Mouse (Mus musculus): ENCODE measurements around the gene Dclk3. TPM values are rescaled to one million over a fixed set of nuclear protein-coding genes. Genes with fewer than 3 reads are reported as not detected.

Gene Dclk3
- polyA plus RNA-seq (2011; ENCODE audit: insufficient read depth, insufficient read length, low replicate concordance, missing spikeins) = not detected in 2 replicates

DNA sequence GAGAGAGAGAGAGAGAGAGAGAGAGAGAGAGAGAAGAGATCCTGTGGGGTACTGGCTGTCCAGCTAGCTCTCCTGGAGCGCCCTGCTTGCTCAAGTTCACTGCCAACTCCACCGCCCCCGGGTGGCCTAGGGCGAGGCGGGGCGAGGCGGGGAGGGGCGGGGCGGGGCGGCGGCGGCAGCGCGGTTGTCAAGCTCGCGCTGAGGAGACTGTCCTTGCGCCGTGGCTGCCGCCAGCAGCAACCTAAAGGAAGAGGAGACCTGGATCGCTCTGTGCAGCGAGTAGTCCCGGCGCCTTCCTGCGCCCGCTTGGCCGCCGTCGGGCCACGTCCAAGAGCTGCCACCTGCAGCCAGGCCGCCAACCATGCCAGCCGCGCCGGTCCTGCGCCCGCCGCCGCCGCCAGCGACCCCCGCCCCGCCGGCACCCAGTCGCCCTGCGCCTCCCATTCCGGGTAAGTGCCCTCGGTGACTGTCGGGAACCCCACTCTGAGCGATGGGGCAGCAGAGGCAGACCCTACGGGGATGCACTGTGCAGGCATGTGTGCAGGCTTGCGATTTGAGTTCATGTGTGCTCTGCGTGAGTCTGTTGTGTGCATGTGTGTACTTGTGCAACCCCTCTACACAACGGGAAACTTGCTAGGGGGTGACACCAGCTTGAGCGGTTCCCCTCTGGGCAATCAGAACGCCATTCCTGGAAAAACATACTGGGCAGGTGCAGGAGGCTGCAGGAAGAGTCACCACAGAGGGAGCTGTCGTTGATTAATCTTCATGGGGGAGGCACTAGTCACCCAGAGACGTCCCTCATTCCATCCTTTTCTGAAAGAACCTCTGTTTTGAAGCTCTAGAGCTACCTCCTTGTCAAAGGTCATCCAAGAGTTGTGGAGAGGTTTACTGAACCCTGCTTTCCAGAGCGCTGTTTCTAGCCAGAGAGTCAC lies at the start of gene Dclk3:
Gene Dclk3 (plus strand): TSS at position 178 of the 932 bp plus-strand sequence.
- H3K4me1 ChIP-seq (ENCODE audit: control insufficient read depth, insufficient read depth, low read length) = no peaks in the 10 kb centered on the region
- 3% methylated on average over 57 of the region's 57 CpGs for WGBS
- no peak within 1 kb of the TSS for H3K4me3 ChIP-seq (replicated peaks; ENCODE audit: control insufficient read depth, low read depth, low read length)

DNA sequence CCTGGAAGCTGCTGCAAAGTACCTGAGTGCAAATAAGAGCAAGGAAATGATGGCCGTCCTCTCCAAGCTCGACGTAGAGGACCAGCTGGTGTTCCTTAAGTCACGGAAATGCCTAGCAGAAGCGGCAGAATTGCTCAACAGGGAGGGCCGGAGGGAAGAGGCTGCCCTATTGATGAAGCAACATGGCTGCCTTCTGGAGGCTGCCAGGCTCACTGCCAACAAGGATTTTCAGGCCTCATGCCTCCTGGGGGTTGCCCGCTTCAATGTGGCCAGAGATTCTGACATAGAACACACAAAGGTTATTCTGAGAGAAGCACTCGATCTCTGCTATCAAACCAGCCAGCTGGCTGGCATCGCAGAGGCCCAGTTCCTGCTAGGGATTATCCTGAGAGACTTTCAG lies 48.9 kb upstream of the Dclk3 start:
- H3K4me3 ChIP-seq (replicated peaks; ENCODE audit: control insufficient read depth, low read depth, low read length) = no peak overlapping the region
- 66% methylated on average over 9 of the region's 9 CpGs for WGBS
- no peak overlapping the region; the same call in 1 of the 2 replicates for H3K27ac ChIP-seq (ENCODE audit: control insufficient read depth, insufficient read depth, low read depth, low read length, poor library complexity)
- TF ChIP-seq POLR2A (IDR thresholded peaks at IDR 0.05; ENCODE audit: borderline replicate concordance, control insufficient read depth, low read depth, low read length) = no peak
- TF ChIP-seq CTCF (IDR thresholded peaks at IDR 0.05; ENCODE audit: control insufficient read depth, insufficient read depth, low read length) = no peak
- H3K4me1 ChIP-seq (ENCODE audit: control insufficient read depth, insufficient read depth, low read length) = no peaks in the 10 kb centered on the region

More for the DNA sequence above, at the start of gene Dclk3:
- no peak within 1 kb of the TSS; the same call in 1 of the 2 replicates for H3K27ac ChIP-seq (ENCODE audit: control insufficient read depth, insufficient read depth, low read depth, low read length, poor library complexity)
- TF ChIP-seq CTCF (IDR thresholded peaks at IDR 0.05; ENCODE audit: control insufficient read depth, insufficient read depth, low read length) (no peak), POLR2A (IDR thresholded peaks at IDR 0.05; ENCODE audit: borderline replicate concordance, control insufficient read depth, low read depth, low read length) (no peak)

DNA sequence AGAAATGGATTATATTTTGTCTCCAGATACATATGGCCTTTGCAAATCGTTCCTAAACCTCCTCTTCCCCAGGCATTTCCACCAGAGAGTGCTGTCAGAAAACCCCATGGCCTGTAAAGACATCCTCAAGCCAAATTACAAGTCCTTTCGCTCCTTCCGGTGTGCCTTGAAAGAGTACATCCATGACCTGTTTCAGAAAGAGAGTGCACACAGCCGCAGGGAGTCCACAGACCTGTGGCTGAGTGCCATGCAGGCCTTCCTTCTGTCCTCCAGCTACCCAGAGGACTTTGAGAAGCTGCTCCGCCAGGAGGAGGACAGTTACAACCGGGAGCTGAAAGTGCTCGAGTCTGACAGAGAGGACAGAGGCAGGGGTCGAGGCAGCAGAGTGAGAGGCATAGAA lies 47.8 kb upstream of the Dclk3 start:
- 79% methylated on average over 8 of the region's 8 CpGs for WGBS
- no peaks in the 10 kb centered on the region for H3K4me1 ChIP-seq (ENCODE audit: control insufficient read depth, insufficient read depth, low read length)
- H3K27ac ChIP-seq (ENCODE audit: control insufficient read depth, insufficient read depth, low read depth, low read length, poor library complexity) = no peak overlapping the region
- TF ChIP-seq POLR2A (IDR thresholded peaks at IDR 0.05; ENCODE audit: borderline replicate concordance, control insufficient read depth, low read depth, low read length) = no peak
- TF ChIP-seq CTCF (IDR thresholded peaks at IDR 0.05; ENCODE audit: control insufficient read depth, insufficient read depth, low read length) = no peak
- H3K4me3 ChIP-seq (replicated peaks; ENCODE audit: control insufficient read depth, low read depth, low read length) = no peak overlapping the region

DNA sequence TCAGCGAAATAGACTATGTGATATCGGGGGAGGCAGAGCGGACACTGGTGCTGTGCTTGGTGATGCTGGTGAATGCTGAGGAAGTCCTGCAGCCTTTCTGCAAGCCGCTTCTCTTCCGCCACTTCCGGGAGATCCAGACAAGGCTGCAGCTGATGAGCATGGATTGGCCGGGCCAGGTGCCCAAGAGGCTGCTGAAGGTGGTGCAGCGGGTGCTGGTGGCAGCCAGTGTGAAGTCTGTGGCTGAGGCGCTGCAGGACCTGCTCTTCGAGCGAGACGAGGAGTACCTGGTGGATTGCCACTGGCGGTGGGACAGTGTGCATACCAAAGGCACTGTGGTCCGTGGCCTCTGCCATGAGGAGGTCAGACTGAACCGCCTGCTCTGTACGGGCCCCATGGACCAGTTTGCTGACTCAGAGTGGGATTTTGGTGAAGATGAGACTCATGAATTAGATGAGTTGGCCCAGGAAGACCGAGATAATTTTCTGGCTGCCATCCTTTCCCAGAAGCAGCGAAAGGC lies 46.9 kb upstream of the Dclk3 start:
- H3K4me1 ChIP-seq (ENCODE audit: control insufficient read depth, insufficient read depth, low read length) = no peaks in the 10 kb centered on the region
- TF ChIP-seq POLR2A (IDR thresholded peaks at IDR 0.05; ENCODE audit: borderline replicate concordance, control insufficient read depth, low read depth, low read length) = no peak
- no peak for TF ChIP-seq CTCF (IDR thresholded peaks at IDR 0.05; ENCODE audit: control insufficient read depth, insufficient read depth, low read length)
- no peak overlapping the region for H3K4me3 ChIP-seq (replicated peaks; ENCODE audit: control insufficient read depth, low read depth, low read length)
- WGBS = 86% methylated on average over 18 of the region's 18 CpGs
- H3K27ac ChIP-seq (ENCODE audit: control insufficient read depth, insufficient read depth, low read depth, low read length, poor library complexity) = no peak overlapping the region

GRCm38 (mm10) chr9:111395265-111395664 lies 43.6 kb upstream of the Dclk3 start:
- TF ChIP-seq POLR2A (IDR thresholded peaks at IDR 0.05; ENCODE audit: borderline replicate concordance, control insufficient read depth, low read depth, low read length) (no peak), CTCF (IDR thresholded peaks at IDR 0.05; ENCODE audit: control insufficient read depth, insufficient read depth, low read length) (no peak)
- H3K4me3 ChIP-seq (replicated peaks; ENCODE audit: control insufficient read depth, low read depth, low read length) = no peak overlapping the region
- WGBS = 80% methylated on average over 5 of the region's 5 CpGs
- no peak overlapping the region for H3K27ac ChIP-seq (ENCODE audit: control insufficient read depth, insufficient read depth, low read depth, low read length, poor library complexity)
- H3K4me1 ChIP-seq (ENCODE audit: control insufficient read depth, insufficient read depth, low read length) = no peaks in the 10 kb centered on the region

- H3K4me3 ChIP-seq (replicated peaks; ENCODE audit: control insufficient read depth, low read depth, low read length) = no peak overlapping the region
- H3K27ac ChIP-seq (ENCODE audit: control insufficient read depth, insufficient read depth, low read depth, low read length, poor library complexity) = no peak overlapping the region
- H3K4me1 ChIP-seq (ENCODE audit: control insufficient read depth, insufficient read depth, low read length) = no peaks in the 10 kb centered on the region
- TF ChIP-seq CTCF (IDR thresholded peaks at IDR 0.05; ENCODE audit: control insufficient read depth, insufficient read depth, low read length) (no peak), POLR2A (IDR thresholded peaks at IDR 0.05; ENCODE audit: borderline replicate concordance, control insufficient read depth, low read depth, low read length) (no peak)
- WGBS = 70% methylated on average over 2 of the region's 2 CpGs
These were observed 40.8 kb upstream of the Dclk3 start for GRCm38 (mm10) chr9:111398059-111398458.

DNA sequence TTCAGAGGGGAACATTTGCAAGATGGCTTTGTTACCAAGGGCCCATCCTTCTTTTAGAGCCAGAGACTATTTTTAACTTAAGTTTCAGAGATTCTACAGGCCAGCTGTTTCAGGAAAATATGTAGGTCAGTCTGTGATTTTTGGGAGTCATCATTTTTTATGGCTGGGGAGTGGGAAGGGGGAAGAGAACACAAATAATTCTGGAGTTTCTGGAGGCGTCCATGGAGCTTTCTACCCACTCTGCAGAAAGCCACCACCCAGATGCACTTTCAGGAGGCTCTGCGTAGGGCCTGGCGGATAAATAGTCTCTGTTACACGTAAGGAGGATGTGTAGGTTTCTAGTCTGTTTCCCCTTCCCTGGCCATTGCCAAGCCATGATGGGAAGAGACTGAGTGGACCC lies 38.8 kb upstream of the Dclk3 start:
- no peak overlapping the region for H3K4me3 ChIP-seq (replicated peaks; ENCODE audit: control insufficient read depth, low read depth, low read length)
- no peaks in the 10 kb centered on the region for H3K4me1 ChIP-seq (ENCODE audit: control insufficient read depth, insufficient read depth, low read length)
- 74% methylated on average over 4 of the region's 4 CpGs for WGBS
- no peak overlapping the region for H3K27ac ChIP-seq (ENCODE audit: control insufficient read depth, insufficient read depth, low read depth, low read length, poor library complexity)
- TF ChIP-seq CTCF (IDR thresholded peaks at IDR 0.05; ENCODE audit: control insufficient read depth, insufficient read depth, low read length) (no peak), POLR2A (IDR thresholded peaks at IDR 0.05; ENCODE audit: borderline replicate concordance, control insufficient read depth, low read depth, low read length) (no peak)

- Histone ChIP-seq H3K27ac (ENCODE audit: control insufficient read depth, insufficient read depth, low read depth, low read length, poor library complexity) (no peak overlapping the region), H3K4me1 (ENCODE audit: control insufficient read depth, insufficient read depth, low read length) (no peaks in the 10 kb centered on the region), H3K4me3 (replicated peaks; ENCODE audit: control insufficient read depth, low read depth, low read length) (no peak overlapping the region)
- WGBS = 84% methylated on average over 4 of the region's 4 CpGs
- no peak for TF ChIP-seq CTCF (IDR thresholded peaks at IDR 0.05; ENCODE audit: control insufficient read depth, insufficient read depth, low read length)
- no peak for TF ChIP-seq POLR2A (IDR thresholded peaks at IDR 0.05; ENCODE audit: borderline replicate concordance, control insufficient read depth, low read depth, low read length)
These were observed 35.7 kb upstream of the Dclk3 start for GRCm38 (mm10) chr9:111403159-111403558.
